Mouse (Mus musculus) erythroid progenitor cell, adult 5-6 weeks (primary cell): Measurements from ENCODE around the gene Slc7a1. TPM values are rescaled to one million over a fixed set of nuclear protein-coding genes. Genes with fewer than 3 reads are reported as not detected.

Source experiments
- ATAC-seq: replicated peaks from 2 replicates; pipeline ENCODE4 v1.8.0; 2016; ENCODE audit warnings: moderate number of reproducible peaks, mild to moderate bottlenecking, moderate TSS enrichment, inconsistent platforms; ENCODE audit not compliant: poor library complexity, low FRiP score, severe bottlenecking
- total RNA-seq, 2 experiments: library from RNA; stranded (forward) in 1 of 2; stranded (reverse) in 1 of 2; fragments of 150-400 nt in 1 of 2; fragments of 186-747, 209-891 nt in 1 of 2; gene quantifications; 2 replicates each; pipeline versions ENCODE4 v1.2.3 to v1.2.4; 2015 to 2017; ENCODE audit warnings: low replicate concordance in 2 of 2

The Slc7a1 gene
- total RNA-seq, 2 experiments from 2014 or later, result 50.8 to 72.5 TPM

DNA sequence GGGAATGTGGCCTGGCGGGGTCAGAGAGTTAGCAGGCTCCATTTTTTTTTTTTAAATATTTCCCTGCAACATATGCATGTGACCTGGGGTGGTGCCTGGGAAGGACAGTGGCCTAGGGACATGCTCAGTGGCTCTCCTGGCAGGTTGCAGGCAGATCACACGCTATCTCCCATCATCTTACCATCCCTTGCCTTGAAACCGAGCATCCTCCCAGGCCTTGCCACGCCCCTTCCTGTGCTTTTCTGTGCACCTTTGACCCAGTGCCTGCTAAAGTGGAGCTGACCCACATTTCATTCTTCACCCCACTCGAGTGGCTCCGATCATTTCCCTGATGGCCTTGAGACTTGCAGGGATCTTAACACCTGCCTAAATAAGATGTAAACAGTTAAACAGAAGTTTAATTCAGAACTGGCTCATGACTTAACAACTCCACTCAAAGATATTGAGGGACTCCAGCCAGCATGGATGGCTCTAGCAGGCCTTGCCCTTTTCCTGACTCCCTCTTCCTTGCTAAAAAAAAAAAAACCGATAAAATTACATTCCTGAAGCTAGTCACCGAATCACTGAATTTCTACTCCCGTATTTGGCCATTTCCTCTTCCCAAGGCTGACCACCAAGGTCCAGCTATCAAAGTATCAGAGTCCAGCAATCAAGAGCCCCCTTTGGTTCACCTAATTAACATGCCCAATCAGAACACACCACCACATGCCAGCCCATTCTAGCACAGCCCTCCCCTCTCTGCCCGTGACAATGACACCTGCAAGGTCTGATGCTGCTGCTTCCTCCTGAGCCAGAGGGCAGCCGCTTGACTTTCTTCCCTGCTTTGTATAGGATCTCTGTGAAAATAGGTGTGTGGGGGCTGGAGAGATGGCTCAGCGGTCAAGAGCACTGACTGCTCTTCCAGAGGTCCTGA, 27.4 kb downstream of the Slc7a1 start:
- 0 out of 2 replicates have a peak, but pooled peaks have one; percentile 22 for ATAC-seq

DNA sequence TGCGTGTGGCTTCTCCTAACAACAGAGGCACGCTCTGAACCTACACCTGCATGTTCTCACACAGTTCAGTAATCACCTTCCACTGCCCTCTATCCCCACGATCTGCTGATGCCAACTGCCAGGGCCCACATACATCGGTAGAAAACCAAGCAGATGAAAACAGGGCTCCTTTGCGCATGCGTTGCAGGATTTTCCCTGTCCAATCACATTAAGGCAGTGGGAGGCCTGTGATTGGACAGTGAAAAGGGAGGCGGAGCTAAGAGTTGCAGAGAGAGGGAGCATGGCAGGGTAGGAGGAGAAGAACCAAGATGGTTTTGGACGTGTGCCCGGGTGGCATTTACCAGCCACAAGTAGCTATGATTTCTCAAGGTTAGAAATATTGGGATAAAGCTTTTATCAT, 28.3 kb downstream of the Slc7a1 start:
- no peak for ATAC-seq

GRCm38 (mm10) chr5:148370624-148371023, 29.1 kb downstream of the Slc7a1 start:
- ATAC-seq, result peak; percentile 50; the same call in 1 of the 2 replicates

DNA sequence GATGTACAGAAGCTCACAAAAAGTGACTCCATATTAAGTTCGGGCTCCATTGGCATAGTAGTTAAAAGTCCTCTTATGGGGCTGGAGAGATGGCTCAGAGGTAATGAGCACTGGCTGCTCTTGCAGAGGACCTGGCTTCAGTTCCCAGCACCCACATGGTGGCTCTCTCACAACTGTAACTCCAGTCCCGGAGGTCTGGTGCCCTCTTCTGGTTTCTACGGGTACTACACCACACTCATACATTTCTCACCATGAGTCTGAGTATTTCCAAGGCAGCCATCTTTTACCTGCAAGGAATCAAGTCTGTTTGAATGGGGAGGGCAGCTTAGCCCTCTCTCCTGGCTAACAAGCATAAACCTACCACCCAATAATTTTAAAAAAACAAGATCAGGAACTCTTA, 30.5 kb downstream of the Slc7a1 start:
- ATAC-seq, result no peak

GRCm38 (mm10) chr5:148367816-148368215, 31.9 kb downstream of the Slc7a1 start:
- ATAC-seq, result no peak

DNA sequence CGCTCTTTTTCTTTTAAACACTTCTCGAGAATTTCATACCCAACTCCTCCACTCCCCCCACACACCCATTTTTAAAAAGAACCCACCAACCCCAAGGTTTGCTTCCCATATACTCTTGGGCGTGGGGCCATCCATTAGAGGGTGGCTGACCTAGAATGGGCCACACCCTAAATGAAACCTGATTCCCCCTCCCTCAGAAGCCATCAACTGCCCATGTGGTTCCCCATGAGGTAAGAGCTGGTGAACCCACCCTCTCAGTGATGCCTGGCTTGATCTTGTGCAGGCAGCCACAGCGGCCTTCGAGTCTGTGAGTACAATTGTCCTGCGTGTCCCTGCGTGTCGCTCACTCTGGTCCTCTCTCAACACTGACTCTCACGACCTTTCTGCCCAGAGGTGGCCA, 33.2 kb downstream of the Slc7a1 start:
- no peak for ATAC-seq

DNA sequence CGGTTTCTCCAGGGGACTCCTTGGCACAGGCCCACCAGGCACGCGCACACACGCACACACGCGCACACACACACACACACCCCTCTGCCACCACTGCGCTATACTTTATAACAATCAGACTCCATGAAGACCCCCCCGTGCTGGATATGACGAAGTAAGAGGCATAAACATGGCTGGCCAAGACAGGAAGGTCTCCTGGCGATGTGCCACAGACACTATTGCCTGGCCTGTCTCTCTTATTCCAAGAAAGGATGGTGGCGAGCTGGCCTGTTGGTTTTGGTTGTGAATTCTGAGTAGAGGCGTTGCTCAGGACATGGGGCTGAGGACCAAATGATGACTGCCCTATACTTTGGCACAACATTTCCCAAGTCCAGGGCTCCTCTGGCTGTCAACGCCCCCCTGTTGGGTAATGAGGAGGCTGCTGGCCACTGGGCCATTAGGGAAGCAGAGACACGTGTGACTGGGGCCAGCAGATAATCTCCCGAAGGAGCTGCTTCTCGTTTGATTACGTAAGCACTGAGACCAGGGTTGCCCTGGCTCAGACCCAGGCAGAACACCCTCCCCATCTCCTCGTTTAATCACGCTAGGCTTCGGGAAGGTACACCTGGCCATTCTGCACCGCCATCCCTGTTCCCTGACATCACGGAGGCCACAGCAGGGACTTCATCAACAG, 36.1 kb downstream of the Slc7a1 start:
- 0 out of 2 replicates have a peak, but pooled peaks have one; percentile 20 for ATAC-seq

DNA sequence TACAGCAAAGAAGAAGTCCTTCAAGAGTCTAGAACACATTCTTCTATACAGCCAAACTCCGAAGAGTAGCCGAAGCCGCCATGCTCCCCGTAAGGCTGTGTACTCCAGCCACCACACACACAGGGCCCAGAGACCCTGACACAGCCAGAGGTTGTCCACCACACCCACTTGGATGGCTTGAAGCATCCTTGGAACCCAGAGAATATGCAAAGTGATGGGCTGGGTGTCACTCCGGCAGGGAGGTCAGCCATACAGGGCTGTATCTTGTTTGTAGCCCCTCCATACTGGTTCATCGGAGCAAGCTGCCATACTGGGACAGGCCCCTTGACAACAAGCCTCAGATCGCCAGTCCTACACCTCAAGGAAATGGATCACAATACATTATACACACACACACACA, 37.4 kb downstream of the Slc7a1 start:
- no peak for ATAC-seq

DNA sequence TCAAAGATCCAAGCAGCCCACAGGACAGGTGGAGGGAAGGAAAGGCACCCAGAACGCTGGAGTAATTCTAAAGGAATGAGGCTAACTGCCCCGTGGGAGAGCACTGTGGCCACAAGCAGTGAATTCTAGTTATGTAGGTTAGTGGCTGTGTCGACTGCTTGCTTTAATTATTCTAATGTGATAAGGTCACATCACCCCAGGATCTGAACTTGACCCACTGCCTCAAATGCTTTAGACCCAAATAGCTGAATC, 38.0 kb downstream of the Slc7a1 start:
- ATAC-seq, result no peak

GRCm38 (mm10) chr5:148360922-148361758, 38.6 kb downstream of the Slc7a1 start:
- ATAC-seq, result no peak

- ATAC-seq, result no peak
These were observed 40.6 kb downstream of the Slc7a1 start for GRCm38 (mm10) chr5:148359131-148359530.

DNA sequence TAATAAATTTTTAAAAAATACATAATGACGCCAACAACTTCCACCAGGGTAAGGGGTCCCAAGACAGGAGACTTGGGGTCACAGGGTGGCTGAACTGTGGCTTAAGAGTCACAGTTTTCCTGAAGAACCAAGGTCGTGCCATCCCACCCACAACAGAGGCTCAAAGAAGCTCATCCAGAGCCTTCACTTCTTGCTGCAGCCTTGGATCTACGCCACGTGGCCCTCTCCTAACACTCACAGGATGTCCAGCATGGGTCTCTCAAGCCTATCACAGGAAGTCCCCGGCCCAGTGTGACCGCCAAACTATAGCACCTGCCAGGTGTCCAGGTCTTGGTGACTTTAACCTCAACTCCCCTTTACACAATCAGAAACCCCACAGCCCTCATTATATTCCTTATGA, 42.5 kb downstream of the Slc7a1 start:
- no peak for ATAC-seq

DNA sequence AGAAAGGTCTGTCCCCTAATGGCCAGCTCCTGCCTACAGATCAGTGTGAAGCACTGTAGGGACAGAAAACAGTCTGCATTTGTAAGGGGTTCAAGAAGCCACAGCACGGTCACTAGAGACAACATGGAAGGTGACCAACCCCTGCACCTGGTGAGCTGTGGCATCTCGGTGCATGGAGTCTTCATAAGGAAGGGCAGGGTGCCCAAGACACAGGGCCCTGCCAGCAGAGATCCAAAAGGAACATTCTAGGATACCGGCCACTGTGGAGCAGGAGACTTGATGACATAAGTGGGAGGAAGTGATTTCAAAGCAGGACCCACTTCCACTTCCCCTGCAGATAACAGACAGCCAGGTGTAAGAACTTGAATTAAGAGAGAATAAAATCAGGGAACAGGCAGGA, 43.9 kb downstream of the Slc7a1 start:
- ATAC-seq, result no peak

- no peak for ATAC-seq
These were observed 45.2 kb downstream of the Slc7a1 start for GRCm38 (mm10) chr5:148354536-148354935.

- ATAC-seq, result no peak
These were observed 46.3 kb downstream of the Slc7a1 start for GRCm38 (mm10) chr5:148353429-148353828.

- no peak for ATAC-seq
These were observed 50.2 kb downstream of the Slc7a1 start for GRCm38 (mm10) chr5:148349327-148350011.

DNA sequence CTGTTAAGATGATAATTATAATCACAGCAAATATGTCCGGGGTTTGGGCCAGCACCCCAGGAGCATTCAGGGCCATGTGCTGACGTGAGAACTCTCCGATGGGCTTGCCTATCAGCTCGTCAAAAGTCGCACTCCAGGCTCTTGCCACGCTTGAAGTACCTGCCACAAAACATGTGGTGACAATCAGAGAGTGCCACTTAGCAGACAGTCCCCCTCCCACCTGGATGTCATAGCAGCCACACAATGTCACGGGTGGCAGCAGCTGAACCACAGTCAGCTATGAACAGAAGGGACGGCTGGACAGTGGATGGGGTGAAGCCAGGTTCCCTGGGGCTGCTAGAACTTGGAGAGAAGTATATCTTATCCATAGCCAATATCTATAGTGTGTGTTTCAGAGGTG, 51.6 kb downstream of the Slc7a1 start:
- no peak for ATAC-seq

DNA sequence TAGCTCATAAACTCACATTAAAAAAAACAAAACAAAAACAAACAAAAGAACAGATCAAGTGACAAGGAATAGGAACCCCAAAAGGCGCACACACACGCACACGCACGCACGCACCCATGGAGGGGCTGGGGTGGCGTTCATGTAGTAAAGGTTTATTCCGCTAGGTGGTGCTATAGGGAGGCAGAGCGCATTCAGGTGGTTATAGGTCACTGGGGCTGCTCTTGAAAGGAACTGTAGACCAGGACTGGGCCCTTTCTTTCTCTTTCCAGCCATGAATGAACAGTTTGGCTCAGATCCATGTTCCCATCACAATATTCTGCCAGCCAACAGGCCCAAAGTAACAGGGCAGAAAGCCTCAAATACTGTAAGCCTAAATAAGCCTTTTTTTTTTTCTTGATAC, 53.2 kb downstream of the Slc7a1 start:
- no peak for ATAC-seq

- no peak for ATAC-seq
These were observed 55.3 kb downstream of the Slc7a1 start for GRCm38 (mm10) chr5:148344374-148344773.
